Comparison of ENCODE assay signal across 15 mouse cellular contexts in the genomic region with DNA sequence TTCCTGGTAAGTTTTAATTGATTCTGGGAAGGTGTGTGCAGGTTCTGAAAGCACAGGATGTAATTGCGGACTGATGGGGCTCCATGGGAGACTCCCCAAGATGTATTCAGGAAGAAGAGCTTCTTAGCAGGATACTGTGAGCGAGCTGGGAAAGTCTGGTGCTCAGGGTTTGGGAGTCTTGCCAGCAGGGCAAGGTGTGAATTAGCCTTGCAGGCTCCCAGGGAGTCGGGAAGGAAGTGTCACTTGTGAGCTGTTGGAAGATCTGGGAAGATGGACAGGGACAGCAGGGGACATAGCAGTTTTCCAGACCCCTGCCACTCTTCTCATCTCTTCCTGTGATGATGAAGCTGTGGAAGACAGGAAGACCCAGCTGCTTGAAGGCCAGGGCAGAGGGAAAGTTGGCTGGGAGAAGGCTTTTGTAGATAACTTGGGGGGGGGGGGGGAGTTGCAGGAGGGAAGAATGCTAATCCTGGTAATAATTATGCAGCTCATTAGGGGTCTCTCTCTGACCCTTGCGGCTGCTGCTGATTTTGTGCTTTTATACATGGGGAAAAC. TPM values are rescaled to one million over a fixed set of nuclear protein-coding genes. Genes with fewer than 3 reads are reported as not detected.
DNase-seq lines count a peak whose midpoint lies in the region; ATAC-seq and TF ChIP-seq lines count a peak whose summit lies in the region.
"Had no signal": no experiment of that assay in that cellular context is flagged by ENCODE, and none has a peak within 500 bp of the region (broad histone marks: within the 10 kb centered on the region; RNA-seq: fewer than 3 reads in every experiment).

No protein-coding gene starts in this region.

- no peak for TF ChIP-seq CTCF in layer of hippocampus, adult 2 months (conservative IDR thresholded peaks at IDR 0.05)

- H3K27me3 ChIP-seq in heart, embryonic 16.5 days (ENCODE audit: control insufficient read depth, insufficient read depth, low read length), result no peaks in the 10 kb centered on the region
- H3K27me3 ChIP-seq in heart, embryonic 11.5 days (ENCODE audit: control insufficient read depth, insufficient read depth, low read length), result no peaks in the 10 kb centered on the region
- H3K27me3 ChIP-seq: CH12.LX; limb, embryonic 15.5 days; lung, embryonic 15.5 days; neural tube, embryonic 12.5 days had no signal

- peak; percentile 21; the same call in 1 of the 2 replicates for ATAC-seq in heart, embryonic 16.5 days (replicated peaks; ENCODE audit: extremely low read depth, insufficient read depth, low FRiP score)
- ATAC-seq in heart, embryonic 11.5 days (replicated peaks; ENCODE audit: insufficient number of reproducible peaks, low FRiP score, low TSS enrichment), result no peak
- ATAC-seq: midbrain, embryonic 16.5 days had no signal

- no peak overlapping the region for H3K4me2 ChIP-seq in heart, embryonic 16.5 days (ENCODE audit: low read depth, low read length)
- H3K4me2 ChIP-seq in heart, embryonic 11.5 days, result no peak overlapping the region
- H3K4me2 ChIP-seq: limb, embryonic 15.5 days; lung, embryonic 15.5 days; neural tube, embryonic 12.5 days had no signal

- H3K4me1 ChIP-seq in heart, embryonic 16.5 days (ENCODE audit: control insufficient read depth, insufficient read depth, low read length), result peaks cover 25% of the 10 kb centered on the region
- H3K4me1 ChIP-seq in heart, embryonic 11.5 days (ENCODE audit: control insufficient read depth, insufficient read depth, low read length), result peaks cover 36% of the 10 kb centered on the region

- H3K27ac ChIP-seq in heart, embryonic 16.5 days (ENCODE audit: low read length), result no peak overlapping the region
- H3K27ac ChIP-seq in heart, embryonic 11.5 days (ENCODE audit: low read depth, low read length), result no peak overlapping the region
- H3K27ac ChIP-seq in layer of hippocampus, adult 2 months, result peak overlapping the region; percentile 81; the same call in 1 of the 2 replicates
- H3K27ac ChIP-seq: limb, embryonic 15.5 days; lung, embryonic 15.5 days; neural tube, embryonic 12.5 days had no signal

- H3K9me3 ChIP-seq in heart, embryonic 16.5 days (replicated peaks; ENCODE audit: control insufficient read depth, low read length), result no peaks in the 10 kb centered on the region
- H3K9me3 ChIP-seq in heart, embryonic 11.5 days (replicated peaks; ENCODE audit: control insufficient read depth, low read length), result no peaks in the 10 kb centered on the region
- H3K9me3 ChIP-seq: limb, embryonic 15.5 days; lung, embryonic 15.5 days; neural tube, embryonic 12.5 days had no signal

- peak; percentile 7 for DNase-seq in cerebellum, adult 18-20 months
- DNase-seq in cerebellum, postnatal 4 days (ENCODE audit: low spot score in 2 of 2), result no peak
- DNase-seq in layer of hippocampus, adult 2 months (ENCODE audit: low spot score in 2 of 2), result no peak
- DNase-seq in layer of hippocampus, postnatal 14 days (ENCODE audit: low spot score in 2 of 2), result no peak
- DNase-seq in cerebellum, postnatal 14 days, result peak; percentile 21 to 42
- no peak for DNase-seq in left cerebral cortex, adult 8-10 months (ENCODE audit: low spot score in 2 of 2)
- DNase-seq: adrenal gland, postnatal 10 days; heart, postnatal 10 days had no signal

- H3K4me3 ChIP-seq in heart, embryonic 16.5 days (ENCODE audit: low read length), result no peak overlapping the region
- no peak overlapping the region for H3K4me3 ChIP-seq in heart, embryonic 11.5 days (ENCODE audit: low read depth, low read length)
- no peak overlapping the region for H3K4me3 ChIP-seq in layer of hippocampus, adult 2 months
- H3K4me3 ChIP-seq: limb, embryonic 15.5 days; lung, embryonic 15.5 days; neural tube, embryonic 12.5 days had no signal

- H3K9ac ChIP-seq in heart, embryonic 16.5 days (ENCODE audit: low read length), result no peak overlapping the region
- no peak overlapping the region for H3K9ac ChIP-seq in heart, embryonic 11.5 days (ENCODE audit: low read depth, low read length)
- H3K9ac ChIP-seq: limb, embryonic 15.5 days; lung, embryonic 15.5 days; neural tube, embryonic 12.5 days had no signal

- no peaks in the 10 kb centered on the region for H3K36me3 ChIP-seq in heart, embryonic 16.5 days (ENCODE audit: control insufficient read depth, insufficient read depth)
- H3K36me3 ChIP-seq in heart, embryonic 11.5 days (ENCODE audit: control insufficient read depth, insufficient read depth, low read length), result no peaks in the 10 kb centered on the region
- H3K36me3 ChIP-seq: limb, embryonic 15.5 days; lung, embryonic 15.5 days; neural tube, embryonic 12.5 days had no signal

- 46% methylated on average over 4 of the region's 4 CpGs for WGBS in heart, embryonic 16.5 days
- 37% methylated on average over 4 of the region's 4 CpGs for WGBS in heart, embryonic 11.5 days (ENCODE audit: insufficient replicate concordance)

RNA-seq across cellular contexts. Expression of a gene that starts 19.7 kb away (rescaled TPM):
- 8.3 and 11.5 TPM in 2 replicates for polyA plus RNA-seq in heart, embryonic 16.5 days (2015; fragmentation: Nextera tagmentation; extraction: Ambion mirVana)
- 9.2 and 9.8 TPM in 2 replicates for polyA plus RNA-seq in heart, embryonic 11.5 days (2014; fragmentation: Nextera tagmentation; extraction: Ambion mirVana)
- 100 to 1,000 TPM; 149 to 154 TPM for total RNA-seq in layer of hippocampus, adult 2 months (2021)
- 10 to 100 TPM; 87.4 to 91.0 TPM for total RNA-seq in layer of hippocampus, postnatal 14 days (2021)
- total RNA-seq in left cerebral cortex, adult 8-10 months (2022), result 10 to 100 TPM; 79.4 to 92.7 (median 84.4) TPM
- total RNA-seq: CH12.LX had no signal

Comparison
In these comparisons a context has a peak if more than half of its experiments do, and no peak if none do; other contexts are left out.
1. DNase-seq: peak in cerebellum, adult 18-20 months (2 of 2) and cerebellum, postnatal 14 days (2 of 2); none in cerebellum, postnatal 4 days (0 of 2), layer of hippocampus, adult 2 months (0 of 2), layer of hippocampus, postnatal 14 days (0 of 2) and left cerebral cortex, adult 8-10 months (0 of 2).